In the genomic region with DNA sequence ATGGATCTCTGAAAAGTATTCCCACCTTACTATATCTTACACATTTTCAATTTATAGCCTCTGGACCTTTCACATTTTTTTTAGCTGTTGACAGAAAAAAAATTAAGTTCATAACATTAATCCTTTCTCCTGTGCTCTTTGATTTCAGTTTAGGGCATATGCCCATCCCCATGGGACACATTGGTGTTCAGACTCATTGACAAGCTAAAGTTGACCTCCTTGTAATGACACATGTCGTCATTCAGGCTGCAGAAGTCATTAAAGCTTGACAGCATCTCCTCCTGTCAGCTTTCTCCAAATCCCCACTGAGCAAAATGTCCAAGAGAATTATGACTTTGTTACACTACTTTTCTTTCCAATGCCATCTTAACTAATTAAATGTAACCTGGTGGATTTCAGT, we compare ENCODE assay signal across 31 mouse cellular contexts.
A peak's percentile ranks its signal among the peaks of the same experiment; 100 is the strongest.
DNase-seq lines count a peak whose midpoint lies in the region; ATAC-seq lines count a peak whose summit lies in the region.
"Had no signal": no experiment of that assay in that cellular context is flagged by ENCODE, and none has a peak within 500 bp of the region (broad histone marks: within the 10 kb centered on the region; RNA-seq: fewer than 3 reads in every experiment).

No protein-coding gene starts in this region.

- peak; percentile 11 for DNase-seq in hindbrain, embryonic 11.5 days (ENCODE audit: low spot score)
- DNase-seq in hindbrain, embryonic 10.5 days (ENCODE audit: low spot score), result no peak
- DNase-seq in neural tube, embryonic 11.5 days (ENCODE audit: low spot score), result peak; percentile 19
- DNase-seq in embryo, embryonic 11.5 days (ENCODE audit: low read depth, low spot score), result peak; percentile 22
- peak; percentile 66 for DNase-seq in mesoderm, embryonic 11.5 days (ENCODE audit: low read depth, low spot score)
- no peak for DNase-seq in cerebellum, postnatal 25 days
- DNase-seq: adrenal gland, adult 8-10 months; adrenal gland, postnatal 25 days; B cell, adult 2 months; cerebellum, adult 18-20 months; cerebellum, adult 9-10 months; cerebellum, postnatal 14 days; gastrocnemius, postnatal 10 days; gastrocnemius, postnatal 36 days; heart, adult 2 months; heart, postnatal 14 days; heart, postnatal 4 days; kidney, adult 2 months had no signal

- no peaks in the 10 kb centered on the region for H3K27me3 ChIP-seq in hindbrain, embryonic 11.5 days (ENCODE audit: control insufficient read depth, insufficient read depth, low read length)
- no peaks in the 10 kb centered on the region for H3K27me3 ChIP-seq in hindbrain, embryonic 10.5 days (ENCODE audit: insufficient read depth, poor library complexity, severe bottlenecking)
- H3K27me3 ChIP-seq in neural tube, embryonic 11.5 days (ENCODE audit: control insufficient read depth, insufficient read depth, low read length), result no peaks in the 10 kb centered on the region
- H3K27me3 ChIP-seq in neural tube, embryonic 15.5 days (replicated peaks), result no peaks in the 10 kb centered on the region
- no peaks in the 10 kb centered on the region for H3K27me3 ChIP-seq in intestine, embryonic 16.5 days (replicated peaks; ENCODE audit: control insufficient read depth, insufficient read depth, low read length)
- H3K27me3 ChIP-seq: CH12.LX; forebrain, embryonic 13.5 days; heart, embryonic 13.5 days; hindbrain, embryonic 13.5 days; Patski had no signal

- H3K9ac ChIP-seq in hindbrain, embryonic 11.5 days (ENCODE audit: low read depth, low read length), result no peak overlapping the region
- H3K9ac ChIP-seq in neural tube, embryonic 11.5 days (ENCODE audit: low read length), result no peak overlapping the region
- no peak overlapping the region for H3K9ac ChIP-seq in neural tube, embryonic 15.5 days (replicated peaks)
- no peak overlapping the region for H3K9ac ChIP-seq in intestine, embryonic 16.5 days (ENCODE audit: low read depth, low read length)
- H3K9ac ChIP-seq: forebrain, embryonic 13.5 days; heart, embryonic 13.5 days; hindbrain, embryonic 13.5 days had no signal

- H3K4me3 ChIP-seq in hindbrain, embryonic 11.5 days (ENCODE audit: low read depth, low read length), result no peak overlapping the region
- no peak overlapping the region for H3K4me3 ChIP-seq in hindbrain, embryonic 10.5 days
- no peak overlapping the region for H3K4me3 ChIP-seq in neural tube, embryonic 11.5 days (ENCODE audit: low read depth, low read length)
- no peak overlapping the region for H3K4me3 ChIP-seq in neural tube, embryonic 15.5 days (replicated peaks)
- H3K4me3 ChIP-seq in intestine, embryonic 16.5 days (ENCODE audit: low read length), result no peak overlapping the region
- H3K4me3 ChIP-seq: forebrain, embryonic 10.5 days; forebrain, embryonic 13.5 days; heart, adult 2 months; heart, embryonic 10.5 days; heart, embryonic 13.5 days; hindbrain, embryonic 13.5 days had no signal

- no peak for ATAC-seq in hindbrain, embryonic 11.5 days (ENCODE audit: low FRiP score)
- 0 out of 2 replicates have a peak, but pooled peaks have one; percentile 51 for ATAC-seq in neural tube, embryonic 11.5 days (ENCODE audit: insufficient read depth, low FRiP score, low TSS enrichment)
- ATAC-seq in neural tube, embryonic 15.5 days (ENCODE audit: low FRiP score), result no peak
- no peak for ATAC-seq in intestine, embryonic 16.5 days
- ATAC-seq: forebrain, embryonic 13.5 days; hindbrain, embryonic 16.5 days; inflammation-experienced regulatory T-cells, adult 6 months; intestine, postnatal 0 days; Patski had no signal

- H3K9me3 ChIP-seq in hindbrain, embryonic 11.5 days (ENCODE audit: control insufficient read depth, low read length), result no peaks in the 10 kb centered on the region
- no peaks in the 10 kb centered on the region for H3K9me3 ChIP-seq in hindbrain, embryonic 10.5 days
- H3K9me3 ChIP-seq in neural tube, embryonic 11.5 days (ENCODE audit: control insufficient read depth, low read length), result no peaks in the 10 kb centered on the region
- no peaks in the 10 kb centered on the region for H3K9me3 ChIP-seq in neural tube, embryonic 15.5 days (replicated peaks)
- no peaks in the 10 kb centered on the region for H3K9me3 ChIP-seq in intestine, embryonic 16.5 days (ENCODE audit: control insufficient read depth, low read length)
- H3K9me3 ChIP-seq: forebrain, embryonic 10.5 days; forebrain, embryonic 13.5 days; G1E; heart, embryonic 10.5 days; hindbrain, embryonic 13.5 days had no signal

- no peak overlapping the region for H3K4me2 ChIP-seq in hindbrain, embryonic 11.5 days (replicated peaks; ENCODE audit: low read depth, low read length)
- no peak overlapping the region for H3K4me2 ChIP-seq in neural tube, embryonic 11.5 days (ENCODE audit: low read depth)
- H3K4me2 ChIP-seq in neural tube, embryonic 15.5 days, result no peak overlapping the region
- H3K4me2 ChIP-seq in intestine, embryonic 16.5 days (ENCODE audit: low read depth, low read length), result no peak overlapping the region
- H3K4me2 ChIP-seq: forebrain, embryonic 13.5 days; heart, embryonic 13.5 days; hindbrain, embryonic 13.5 days had no signal

- no peak overlapping the region for H3K27ac ChIP-seq in hindbrain, embryonic 11.5 days (ENCODE audit: low read depth, low read length)
- no peak overlapping the region for H3K27ac ChIP-seq in hindbrain, embryonic 10.5 days
- no peak overlapping the region for H3K27ac ChIP-seq in neural tube, embryonic 11.5 days (ENCODE audit: low read depth, low read length)
- H3K27ac ChIP-seq in neural tube, embryonic 15.5 days (replicated peaks), result no peak overlapping the region
- no peak overlapping the region for H3K27ac ChIP-seq in intestine, embryonic 16.5 days (ENCODE audit: low read length)
- H3K27ac ChIP-seq: forebrain, embryonic 10.5 days; forebrain, embryonic 13.5 days; heart, adult 2 months; heart, embryonic 10.5 days; heart, embryonic 13.5 days; hindbrain, embryonic 13.5 days had no signal

- H3K36me3 ChIP-seq in hindbrain, embryonic 11.5 days (ENCODE audit: control insufficient read depth, insufficient read depth, low read length), result no peaks in the 10 kb centered on the region
- no peaks in the 10 kb centered on the region for H3K36me3 ChIP-seq in hindbrain, embryonic 10.5 days
- no peaks in the 10 kb centered on the region for H3K36me3 ChIP-seq in neural tube, embryonic 11.5 days (ENCODE audit: control insufficient read depth, insufficient read depth, low read length)
- H3K36me3 ChIP-seq in neural tube, embryonic 15.5 days, result no peaks in the 10 kb centered on the region
- H3K36me3 ChIP-seq in intestine, embryonic 16.5 days (ENCODE audit: control insufficient read depth, insufficient read depth, low read length), result no peaks in the 10 kb centered on the region
- H3K36me3 ChIP-seq: forebrain, embryonic 10.5 days; G1E; heart, embryonic 10.5 days; heart, embryonic 13.5 days; hindbrain, embryonic 13.5 days had no signal

- 30% methylated on average over 1 of the region's 1 CpGs for WGBS in hindbrain, embryonic 11.5 days
- WGBS in hindbrain, embryonic 10.5 days, result 41% methylated on average over 1 of the region's 1 CpGs
- 29% methylated on average over 1 of the region's 1 CpGs for WGBS in neural tube, embryonic 11.5 days
- 33% methylated on average over 1 of the region's 1 CpGs for WGBS in neural tube, embryonic 15.5 days
- 73% methylated on average over 1 of the region's 1 CpGs for WGBS in intestine, embryonic 16.5 days

- no peaks in the 10 kb centered on the region for H3K4me1 ChIP-seq in hindbrain, embryonic 11.5 days (replicated peaks; ENCODE audit: control insufficient read depth, insufficient read depth, low read length)
- no peaks in the 10 kb centered on the region for H3K4me1 ChIP-seq in hindbrain, embryonic 10.5 days (replicated peaks)
- H3K4me1 ChIP-seq in neural tube, embryonic 11.5 days (ENCODE audit: control insufficient read depth, insufficient read depth, low read length), result no peaks in the 10 kb centered on the region
- H3K4me1 ChIP-seq in neural tube, embryonic 15.5 days, result no peaks in the 10 kb centered on the region
- no peaks in the 10 kb centered on the region for H3K4me1 ChIP-seq in intestine, embryonic 16.5 days (ENCODE audit: control insufficient read depth, insufficient read depth, low read length)
- H3K4me1 ChIP-seq: forebrain, embryonic 13.5 days; heart, embryonic 10.5 days; heart, embryonic 13.5 days; hindbrain, embryonic 13.5 days had no signal

Comparison
In these comparisons a context has a peak if more than half of its experiments do, and no peak if none do; other contexts are left out.
1. DNase-seq: peak in hindbrain, embryonic 11.5 days (single experiment), neural tube, embryonic 11.5 days (single experiment), embryo, embryonic 11.5 days (single experiment) and mesoderm, embryonic 11.5 days (single experiment); none in hindbrain, embryonic 10.5 days (single experiment) and cerebellum, postnatal 25 days (0 of 2).